Mouse (Mus musculus) cerebellum, postnatal 25 days (tissue): Measurements from ENCODE around the gene Hs1bp3.

ENCODE experiments used
- DNase-seq, 2 experiments: peaks; one replicate each; pipeline ENCODE4 v3.0.0; 2021; ENCODE audit warnings: mixed read lengths in 2 of 2

Gene Hs1bp3

DNA sequence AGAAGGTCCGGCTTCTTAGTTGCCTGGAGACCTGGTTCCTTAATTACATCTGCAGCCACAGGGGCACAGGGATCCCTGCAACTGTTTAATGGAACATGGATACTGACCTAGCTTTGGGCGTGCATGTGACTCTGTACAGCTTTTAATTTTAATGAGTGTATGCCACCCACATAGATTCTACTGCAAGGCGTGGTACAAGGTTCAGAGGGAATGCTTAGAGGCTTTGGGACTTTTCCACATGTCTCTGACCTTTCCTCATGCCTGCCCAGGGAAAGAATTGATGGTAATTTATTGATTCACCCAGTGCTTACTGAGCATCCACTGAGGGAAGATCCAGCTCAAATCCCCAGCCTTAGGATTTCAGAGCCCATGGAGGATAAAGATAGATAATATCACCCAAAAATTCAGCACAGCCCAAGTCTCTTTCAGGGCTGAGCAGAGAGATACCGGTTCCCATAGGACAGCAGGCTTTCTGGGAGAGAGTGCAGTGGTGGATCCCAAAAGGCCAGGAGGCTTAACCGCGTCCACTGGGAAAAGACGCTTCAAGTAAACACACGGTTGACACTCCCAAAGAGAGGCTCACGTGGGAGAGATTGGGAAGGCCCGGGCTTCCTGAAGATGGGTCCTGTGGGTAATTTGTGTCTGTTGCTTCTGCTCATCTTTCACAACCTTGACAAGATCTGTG lies 23.5 kb downstream of the Hs1bp3 start:
- DNase-seq, result no peak

DNA sequence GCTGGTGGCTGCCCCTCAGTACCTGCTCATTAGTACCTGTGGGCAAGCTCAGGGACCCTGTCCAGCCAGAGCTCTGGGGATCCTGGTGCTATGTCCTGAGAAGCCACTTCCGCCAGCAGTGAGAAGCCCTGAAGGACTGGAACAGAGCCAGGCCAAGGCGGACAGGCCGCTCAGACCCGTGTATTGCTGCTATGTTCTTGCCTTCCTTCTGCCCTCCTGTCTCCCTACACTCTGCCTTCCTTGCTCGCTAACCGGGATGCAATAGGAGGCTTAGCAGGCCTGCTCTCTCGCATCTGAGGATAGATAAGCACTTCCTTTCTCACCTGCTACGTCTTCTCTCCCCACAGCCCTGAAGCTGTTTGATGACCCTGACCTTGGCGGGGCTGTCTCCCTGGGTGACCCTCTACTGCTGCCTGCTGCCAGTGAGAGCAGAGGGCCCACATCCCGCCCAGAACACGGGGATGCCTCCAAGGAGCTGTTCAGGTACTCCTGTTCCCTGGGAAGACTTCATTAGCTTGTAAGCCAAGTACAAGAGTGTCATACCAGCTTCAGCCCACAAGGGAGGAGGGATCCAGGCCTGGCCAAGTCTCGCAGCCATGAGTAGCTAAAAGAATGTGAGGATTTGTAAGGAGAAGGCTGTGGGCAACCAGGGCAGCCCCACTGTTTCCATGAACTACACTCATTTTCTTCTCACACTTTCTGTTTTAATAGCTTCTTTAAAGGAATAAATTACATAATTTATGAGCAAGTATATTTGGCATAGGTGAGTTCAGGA lies 24.2 kb downstream of the Hs1bp3 start:
- DNase-seq, result no peak

DNA sequence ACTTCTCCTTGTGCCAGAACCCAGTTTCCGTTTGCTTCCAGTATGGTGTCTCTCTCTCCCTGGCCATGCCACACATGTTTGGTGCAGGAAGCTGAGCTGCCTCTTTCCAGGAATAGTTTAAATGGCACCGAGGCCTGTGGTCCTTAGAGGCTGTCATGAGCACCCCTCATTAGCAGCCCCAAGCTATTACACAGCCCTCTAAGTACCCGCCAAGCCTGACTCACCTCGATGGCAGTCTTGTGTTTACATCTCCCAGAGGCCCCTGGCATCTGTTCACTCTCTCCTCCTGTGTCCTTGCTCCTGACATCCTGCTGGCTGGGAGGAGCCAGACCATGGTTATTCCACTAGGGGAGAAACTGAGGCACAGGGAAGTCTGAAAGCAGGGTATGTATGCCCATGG lies 25.3 kb downstream of the Hs1bp3 start:
- no peak for DNase-seq

DNA sequence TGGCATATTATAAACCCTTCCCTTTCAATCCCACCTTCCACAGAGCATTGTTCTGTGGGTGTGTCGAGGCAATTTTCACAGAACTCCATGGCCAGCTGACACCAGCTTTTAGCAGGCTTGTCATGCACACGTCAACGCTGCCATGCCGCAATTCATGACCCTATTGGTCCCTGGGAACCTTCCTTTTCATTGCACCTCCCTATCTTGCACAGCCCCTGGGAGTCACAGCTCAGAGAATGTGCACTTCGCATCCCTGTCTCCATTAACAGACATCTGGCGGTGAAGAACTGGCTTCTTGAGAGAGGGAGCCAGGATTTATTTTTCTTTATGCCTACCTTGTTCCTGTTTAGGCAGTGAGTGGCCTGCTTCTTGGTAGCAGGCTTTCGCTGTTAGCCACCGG lies 25.7 kb downstream of the Hs1bp3 start:
- no peak for DNase-seq

DNA sequence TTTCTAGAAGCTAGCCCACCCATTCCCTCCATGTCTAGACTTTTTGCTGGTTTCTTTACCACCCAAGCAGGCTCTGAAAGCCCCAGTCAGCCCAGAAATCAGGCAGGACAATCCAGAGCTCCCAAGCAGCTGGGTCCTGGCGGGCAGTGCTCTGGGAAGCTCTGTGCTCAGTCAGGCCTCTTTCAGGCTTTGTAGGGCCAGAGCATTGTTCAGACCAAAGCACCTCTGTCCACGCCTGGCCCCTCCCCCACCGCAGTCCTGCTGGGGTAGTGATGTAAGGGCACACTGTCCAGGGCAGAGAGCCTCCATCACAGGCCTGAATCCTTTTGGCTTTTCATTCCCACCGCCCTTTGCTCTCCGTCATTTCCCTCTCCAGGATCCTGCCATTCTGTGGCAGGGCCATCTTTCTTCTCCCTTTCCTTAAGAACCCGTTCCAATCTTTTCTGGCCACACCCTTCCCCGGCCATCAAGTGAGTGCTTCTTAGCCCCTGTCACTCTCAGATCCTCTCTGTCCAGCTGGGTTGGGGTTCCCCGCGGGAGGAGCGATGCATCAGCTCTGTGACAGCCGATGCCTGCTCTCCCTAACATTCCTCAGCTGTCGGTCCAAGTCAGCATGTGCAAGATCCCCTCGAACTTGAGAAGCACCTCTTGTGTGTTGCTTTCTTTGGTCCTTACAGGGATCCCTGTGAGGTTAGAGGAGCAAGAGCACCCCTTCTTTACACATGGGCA lies 26.5 kb downstream of the Hs1bp3 start:
- no peak for DNase-seq

DNA sequence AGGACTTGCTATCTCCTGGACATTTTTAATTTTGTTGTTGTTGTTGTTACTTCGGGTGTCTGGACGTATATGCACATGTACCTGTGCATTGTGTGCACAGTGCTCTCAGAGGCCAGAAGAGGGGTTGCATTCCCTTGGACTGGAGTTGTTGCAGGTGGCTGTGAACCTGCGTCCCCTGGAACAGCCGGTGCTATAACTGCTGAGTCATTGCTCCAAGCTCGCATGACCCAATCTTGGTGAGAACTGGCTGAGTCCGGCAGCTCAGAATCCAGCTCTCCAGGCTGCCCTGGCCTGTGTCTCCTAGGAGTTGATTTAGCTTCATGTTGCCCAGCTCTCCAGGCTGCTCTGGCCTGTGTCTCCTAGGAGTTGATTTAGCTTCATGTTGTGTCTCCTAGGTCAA lies 27.8 kb downstream of the Hs1bp3 start:
- no peak for DNase-seq

DNA sequence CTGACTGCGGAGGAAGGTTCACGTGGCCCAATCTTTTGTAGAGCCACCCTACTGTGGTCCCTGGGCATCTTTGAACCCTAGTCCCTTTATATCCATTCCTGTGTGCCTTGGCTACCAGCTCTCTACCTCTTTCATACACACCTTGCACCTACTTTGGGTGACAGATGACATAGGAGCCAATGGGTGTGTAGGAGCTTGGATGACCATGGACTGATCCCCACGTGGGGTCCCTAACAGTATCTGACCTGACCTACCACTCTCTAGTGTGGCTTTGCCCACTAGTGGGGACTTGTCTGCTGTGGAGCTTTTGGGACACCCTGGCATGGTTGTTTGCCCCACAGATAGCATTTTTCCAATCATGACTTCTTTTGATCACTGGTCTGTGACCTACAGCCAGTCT lies 30.1 kb downstream of the Hs1bp3 start:
- DNase-seq, result no peak

DNA sequence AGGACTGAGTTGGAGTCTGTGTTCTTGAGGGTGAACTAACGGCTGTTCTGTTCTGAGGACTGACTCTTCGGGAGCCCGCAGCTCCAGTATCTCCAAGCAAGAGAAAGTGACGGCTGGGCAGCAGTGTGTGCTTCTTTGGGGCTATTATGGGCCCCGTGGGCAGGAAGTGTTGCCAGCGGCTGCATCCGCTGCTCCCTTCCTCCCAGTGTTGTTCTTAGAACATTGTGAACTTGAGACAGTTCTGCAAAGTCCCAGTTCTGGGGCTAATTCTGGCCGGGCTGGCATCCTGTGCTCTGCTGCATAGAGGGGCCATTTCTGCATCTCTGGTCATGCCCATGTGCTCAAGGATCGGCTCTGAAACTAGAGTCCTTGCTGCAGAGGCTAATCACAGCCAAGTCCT lies 31.7 kb downstream of the Hs1bp3 start:
- no peak for DNase-seq

DNA sequence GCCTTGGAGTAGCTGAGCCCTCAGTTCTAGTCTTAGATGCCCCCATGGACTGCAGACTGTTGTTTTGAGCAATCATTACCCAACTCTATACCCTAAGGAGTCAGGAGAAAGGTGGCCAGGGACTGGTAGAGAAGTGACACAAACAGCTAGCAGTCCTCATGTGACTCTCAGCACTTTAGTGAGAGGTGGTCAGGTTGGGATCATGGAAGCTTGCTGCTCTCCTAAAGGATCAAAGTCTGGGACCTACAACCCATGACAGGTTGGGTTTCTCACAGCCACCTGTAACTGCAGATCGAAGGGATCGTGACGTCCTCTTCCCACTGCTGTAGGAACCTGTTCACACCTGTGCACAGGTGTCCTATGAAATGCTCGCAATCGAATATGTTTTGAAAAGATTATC lies 32.3 kb downstream of the Hs1bp3 start:
- DNase-seq, result no peak

DNA sequence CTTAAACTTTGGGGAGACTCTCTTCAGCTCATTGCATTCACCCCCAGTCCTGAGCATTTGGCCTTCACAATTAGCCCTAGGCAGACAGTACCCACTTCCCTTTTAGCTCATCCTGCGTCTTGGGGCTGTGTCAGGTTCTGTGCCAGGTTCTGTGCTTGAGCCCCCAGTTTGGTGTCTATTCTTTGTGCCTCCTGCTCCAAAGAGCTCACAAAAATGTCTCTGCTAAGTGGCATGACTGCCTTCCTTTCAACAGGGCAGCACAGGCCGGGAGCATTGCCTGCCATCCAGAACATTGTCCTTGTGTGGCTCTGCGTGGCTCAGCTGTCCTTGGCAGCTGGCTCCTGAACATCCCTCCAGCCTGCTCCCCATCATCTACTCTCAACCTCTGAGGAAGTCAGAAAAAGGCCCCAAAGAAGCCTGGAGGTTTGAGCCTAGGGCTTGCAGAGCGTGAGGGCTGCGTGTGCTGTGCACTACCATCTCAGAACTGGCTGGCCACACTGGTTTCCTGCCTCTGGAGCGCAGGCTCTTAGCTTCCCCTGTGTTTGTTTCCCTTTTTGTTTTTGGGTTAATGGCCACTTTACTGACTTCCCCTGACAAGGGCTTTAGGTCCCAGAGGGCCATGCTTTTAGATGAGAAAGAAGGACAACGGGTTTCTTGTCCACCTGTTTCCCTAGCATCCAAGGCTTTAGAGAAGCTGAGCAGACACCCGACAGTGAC lies 34.7 kb downstream of the Hs1bp3 start:
- no peak for DNase-seq

DNA sequence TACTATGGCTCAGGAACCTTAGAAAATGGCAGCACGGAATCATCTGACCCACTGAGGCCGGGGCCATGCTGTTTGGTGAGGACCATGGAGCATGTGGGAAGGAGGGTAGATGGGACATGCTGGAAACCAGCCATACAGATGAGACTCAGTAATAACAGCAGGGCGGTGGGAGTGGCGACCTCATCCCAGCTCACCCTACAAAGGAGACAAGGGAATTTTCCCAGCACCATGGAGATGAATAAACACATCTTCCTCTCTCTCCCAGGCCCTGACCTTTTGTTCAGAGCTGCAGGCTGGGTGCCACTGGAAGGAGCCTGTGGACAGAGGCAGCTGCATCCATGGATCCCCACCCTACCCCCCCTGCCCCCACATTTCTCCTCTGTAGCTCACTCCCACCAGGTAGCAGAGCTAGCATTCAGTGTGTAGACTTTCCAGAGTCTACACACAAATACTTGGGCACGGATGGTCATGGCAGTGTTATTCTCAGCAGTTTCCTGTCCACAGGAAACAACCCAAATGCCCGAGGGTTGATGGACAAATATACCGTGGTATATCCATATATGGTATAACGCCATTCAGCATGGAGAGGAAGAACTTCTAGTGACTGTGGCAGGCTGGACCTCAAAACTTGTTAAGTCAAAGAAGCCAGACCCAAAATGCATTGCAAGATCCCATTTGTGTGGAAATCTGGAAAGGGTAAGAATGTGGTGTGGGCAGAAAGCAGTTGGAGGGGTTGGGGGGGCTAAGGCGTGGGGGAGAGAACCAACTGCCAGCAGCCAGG lies 35.7 kb downstream of the Hs1bp3 start:
- no peak for DNase-seq

DNA sequence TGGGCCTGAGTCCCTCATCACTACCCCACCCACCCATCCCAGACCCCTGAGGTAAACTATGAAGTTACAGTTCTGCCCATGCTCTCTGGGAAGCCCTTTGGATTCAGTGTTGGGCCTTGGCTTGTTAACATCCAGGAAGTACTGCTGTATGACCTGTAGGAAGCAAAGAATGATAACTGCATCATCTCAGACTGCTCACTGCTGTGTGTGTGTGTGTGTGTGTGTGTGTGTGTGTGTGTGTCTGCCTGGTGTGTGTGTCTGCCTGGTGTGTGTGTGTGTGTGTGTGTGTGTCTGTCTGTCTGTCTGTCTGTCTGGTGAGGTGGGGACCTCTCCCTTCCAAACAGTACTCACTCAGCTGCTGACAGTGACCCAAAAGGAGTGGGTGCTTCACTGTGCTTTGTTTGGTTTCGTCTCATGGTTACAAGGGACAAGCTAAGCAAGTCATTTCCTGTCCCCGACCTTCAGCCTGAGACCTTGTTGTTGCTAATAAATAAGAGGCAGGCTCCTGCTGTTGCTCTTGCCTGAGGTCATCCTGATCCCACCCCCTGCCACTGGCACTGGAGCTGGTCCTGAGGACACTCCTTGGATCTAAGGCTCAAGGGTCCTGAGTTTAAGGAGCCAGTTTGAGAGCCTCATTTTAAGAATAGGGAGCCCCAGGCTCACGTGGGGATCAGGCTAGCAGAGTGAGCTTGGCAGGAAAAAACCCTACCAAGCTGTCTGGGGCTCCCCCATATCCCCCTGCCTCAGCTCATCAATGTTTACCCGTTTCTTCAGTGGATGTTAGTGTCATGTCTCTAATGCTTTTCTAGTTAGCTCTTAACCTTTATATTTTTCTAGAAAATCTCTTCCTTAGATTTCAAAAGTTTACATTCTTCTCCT lies 38.0 kb downstream of the Hs1bp3 start:
- no peak for DNase-seq

DNA sequence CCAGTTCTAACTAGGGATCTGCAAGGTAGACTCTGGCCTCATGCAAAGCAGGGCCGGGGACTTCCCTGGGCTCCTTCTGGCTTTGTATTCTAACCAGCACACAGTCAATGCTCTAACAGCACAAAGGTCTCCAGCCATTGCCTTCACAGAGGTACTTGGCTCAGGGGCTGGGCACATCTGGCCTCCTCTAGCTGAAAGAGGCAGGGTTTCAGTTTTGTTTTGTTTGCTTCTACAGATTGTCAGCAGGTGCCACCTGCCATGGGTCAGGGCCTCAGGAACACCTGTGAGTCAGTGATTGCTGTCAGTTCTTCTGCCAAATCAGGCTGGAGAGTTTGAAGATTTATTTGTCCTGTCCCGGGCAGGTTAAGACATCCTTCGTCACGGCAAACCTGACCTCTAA lies 39.8 kb downstream of the Hs1bp3 start:
- no peak for DNase-seq

DNA sequence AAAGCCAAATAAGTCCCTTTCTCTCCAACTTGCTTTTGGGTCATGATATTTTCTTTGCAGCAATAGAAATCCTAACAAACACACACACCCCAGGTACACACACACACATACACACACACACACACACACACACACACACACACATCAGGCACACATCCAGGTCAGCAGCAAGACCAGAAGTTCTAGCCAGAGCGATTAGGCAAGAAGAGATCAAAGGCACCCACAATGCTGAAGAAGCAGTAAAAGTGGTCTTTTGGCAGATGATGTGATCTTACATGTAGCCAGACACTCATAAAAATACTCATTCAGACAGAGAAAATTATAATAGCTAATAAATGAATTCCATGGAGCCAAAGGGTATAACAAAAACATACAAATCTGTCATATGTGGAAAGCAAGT lies 41.0 kb downstream of the Hs1bp3 start:
- DNase-seq, result no peak

DNA sequence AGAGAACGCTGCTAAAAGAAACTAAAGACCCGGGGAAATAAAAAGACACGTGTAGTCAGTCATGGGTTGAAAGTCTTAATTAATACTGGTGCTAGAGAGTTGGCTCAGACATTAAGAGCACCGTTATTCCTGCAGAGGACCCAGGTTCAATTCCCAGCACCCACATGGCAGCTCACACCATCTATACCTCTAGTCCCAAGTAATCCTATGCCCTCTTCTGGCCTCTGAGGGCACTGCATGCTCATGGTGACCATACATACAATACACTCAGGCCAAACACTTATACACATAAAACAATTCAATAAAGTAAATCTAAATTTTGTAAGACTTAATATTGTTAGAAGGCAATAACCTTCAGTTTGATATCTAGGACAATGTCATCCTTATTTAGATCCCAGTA lies 41.8 kb downstream of the Hs1bp3 start:
- no peak for DNase-seq

DNA sequence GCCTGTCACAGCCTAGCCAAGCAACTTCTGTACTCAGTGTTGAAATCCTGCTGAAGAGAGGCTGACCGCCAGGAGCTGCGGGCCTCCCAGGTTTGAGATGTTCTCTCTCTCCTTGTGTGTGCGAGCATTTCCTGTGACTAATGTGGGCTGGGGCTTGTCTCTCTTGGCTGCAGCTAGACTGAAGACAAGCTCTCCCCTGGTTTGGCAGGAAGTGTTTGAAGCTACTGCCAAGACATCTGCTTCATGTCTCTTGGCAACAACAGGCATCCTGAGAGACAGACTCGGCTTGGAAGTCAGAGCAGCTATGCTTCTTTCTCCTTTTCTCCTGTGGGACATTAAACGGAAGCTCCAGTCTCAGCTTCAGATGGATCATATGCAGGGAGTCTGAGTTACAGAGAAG lies 44.2 kb downstream of the Hs1bp3 start:
- DNase-seq, result peak; percentile 39 to 44

DNA sequence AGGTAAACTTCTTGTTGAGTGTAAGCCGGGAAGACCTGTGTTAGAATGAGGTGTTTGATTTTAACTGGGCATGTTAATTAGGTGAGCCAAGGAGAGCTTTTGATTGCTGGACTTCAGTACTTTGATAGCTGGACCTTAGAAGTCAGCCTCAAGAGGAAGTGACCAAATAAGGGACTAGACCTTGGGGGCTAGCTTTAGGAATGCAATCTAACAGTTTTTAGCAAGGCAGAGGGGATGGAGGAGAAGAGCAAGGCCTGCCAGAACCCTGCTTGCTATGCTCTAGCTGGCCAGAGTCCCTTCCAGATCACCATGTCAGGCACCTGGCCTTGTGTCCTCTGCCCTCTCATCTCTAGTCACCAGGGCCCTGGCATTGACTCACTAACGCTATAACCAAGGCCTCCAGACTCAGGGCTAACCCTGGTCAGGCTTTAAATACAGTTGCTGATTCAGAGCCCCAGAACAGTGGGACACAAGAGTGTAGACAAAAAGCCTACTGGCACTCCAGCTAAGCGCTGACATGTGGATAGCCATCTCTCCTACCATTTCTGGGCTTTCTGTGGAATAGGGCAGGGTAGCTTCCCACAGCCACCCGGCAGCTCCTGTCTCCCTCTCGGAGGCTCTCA lies 45.2 kb downstream of the Hs1bp3 start:
- no peak for DNase-seq

DNA sequence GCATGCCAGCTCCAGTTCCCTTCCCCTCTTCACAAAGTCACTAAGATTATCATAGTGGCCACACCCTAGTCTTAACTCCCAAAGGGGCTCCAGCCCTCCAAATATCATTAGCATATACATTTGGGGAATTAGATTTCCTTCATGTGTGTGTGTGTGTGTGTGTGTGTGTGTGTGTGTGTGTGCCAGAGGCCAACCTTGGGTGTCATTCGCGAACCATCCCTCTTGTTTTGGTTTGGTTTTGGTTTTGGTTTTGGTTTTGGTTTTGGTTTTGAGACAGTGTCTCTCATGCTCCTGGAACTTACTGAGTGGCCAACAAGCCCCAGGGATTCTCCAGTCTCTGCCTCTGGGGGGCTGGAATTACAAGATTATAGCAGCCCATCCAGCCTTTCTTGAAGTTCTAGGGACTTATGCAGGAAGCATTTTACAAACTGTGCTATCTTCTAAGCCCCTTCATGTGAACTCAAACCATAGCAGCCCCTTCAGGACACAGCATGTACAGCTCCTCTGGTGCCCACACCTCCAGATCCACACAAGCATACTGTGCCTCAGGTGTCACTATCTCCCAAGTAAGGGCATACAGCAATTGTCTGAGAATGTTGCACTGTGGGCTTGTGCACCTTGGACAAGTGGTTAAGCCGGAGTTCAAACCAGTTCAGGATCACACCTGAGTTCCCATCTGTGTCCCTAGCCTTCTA lies 46.3 kb downstream of the Hs1bp3 start:
- no peak for DNase-seq

DNA sequence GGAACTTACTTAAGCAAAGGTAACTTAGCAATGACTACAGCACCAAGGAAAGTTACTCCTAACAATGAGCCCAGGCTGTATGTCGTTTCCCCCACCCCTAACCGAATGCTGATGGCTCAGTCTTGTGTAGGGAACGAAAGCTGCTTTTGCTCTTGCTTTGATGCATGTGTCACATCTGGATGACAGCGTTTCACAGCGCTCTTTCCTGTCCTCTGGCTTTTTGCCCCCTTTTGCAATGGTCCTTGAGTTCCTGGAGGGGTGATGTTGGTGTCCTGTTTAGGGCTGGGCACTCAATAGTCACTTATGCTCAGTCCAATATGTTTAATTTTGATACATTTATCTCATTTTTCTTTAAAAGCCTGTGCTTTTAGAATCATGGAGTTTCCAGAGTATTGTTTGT lies 48.6 kb downstream of the Hs1bp3 start:
- DNase-seq, result no peak

DNA sequence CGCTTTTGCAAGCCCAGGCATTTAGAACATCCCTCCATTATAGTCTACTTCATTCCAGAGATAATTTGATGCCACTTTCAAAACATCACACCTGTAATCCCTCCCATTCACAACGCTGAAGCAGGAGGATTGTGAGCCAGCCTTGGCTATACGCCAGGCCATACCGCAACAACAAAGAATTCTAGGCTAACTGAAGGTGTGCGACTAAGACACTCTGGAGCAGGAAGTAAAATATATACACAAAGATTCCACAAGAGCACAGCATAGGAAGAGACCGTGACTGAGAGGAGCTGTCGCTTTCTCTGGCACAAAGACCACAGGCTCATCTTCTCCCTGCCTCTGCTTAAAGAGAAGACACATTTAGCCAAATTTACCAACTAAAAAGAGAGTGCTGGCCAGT lies 49.2 kb downstream of the Hs1bp3 start:
- DNase-seq, result no peak
